Mouse (Mus musculus) heart, embryonic 16.5 days (tissue): Measurements from ENCODE around the gene Dppa5a. TPM values are rescaled to one million over a fixed set of nuclear protein-coding genes. Genes with fewer than 3 reads are reported as not detected.

Source experiments
- ATAC-seq: fragments of 200-750 bp; cut with Nextera tagmentation; replicated peaks from 2 replicates; pipeline ENCODE4 v1.8.0; 2017; ENCODE audit warnings: moderate number of reproducible peaks; ENCODE audit not compliant: insufficient read depth, low FRiP score; ENCODE audit errors: extremely low read depth
- H3K27ac ChIP-seq: fragments of 300-500 bp; sonication (generic); 2 replicates; pipeline ENCODE4 v1.5.1; 2014; ENCODE audit warnings: mild to moderate bottlenecking, low read length, control low read depth, moderate library complexity
- H3K27me3 ChIP-seq: fragments of 300-500 bp; sonication (generic); 2 replicates; pipeline ENCODE4 v1.6.1; 2014; ENCODE audit warnings: low read length, mixed read lengths; ENCODE audit not compliant: control insufficient read depth, insufficient read depth
- H3K36me3 ChIP-seq: fragments of 300-500 bp; sonication (generic); 2 replicates; pipeline ENCODE4 v1.6.1; 2014; ENCODE audit not compliant: control insufficient read depth, insufficient read depth
- H3K4me1 ChIP-seq: fragments of 300-500 bp; sonication (generic); 2 replicates; pipeline ENCODE4 v1.6.1; 2014; ENCODE audit warnings: low read length, mixed read lengths; ENCODE audit not compliant: control insufficient read depth, insufficient read depth
- H3K4me2 ChIP-seq: fragments of 300-500 bp; sonication (generic); 2 replicates; pipeline ENCODE4 v1.6.1; 2014; ENCODE audit warnings: low read depth, mild to moderate bottlenecking, control low read depth, low read length
- H3K4me3 ChIP-seq: fragments of 300-500 bp; sonication (generic); 2 replicates; pipeline ENCODE4 v1.5.1; 2014; ENCODE audit warnings: mild to moderate bottlenecking, control low read depth, low read length
- H3K9ac ChIP-seq: fragments of 300-500 bp; sonication (generic); 2 replicates; pipeline ENCODE4 v1.6.1; 2014; ENCODE audit warnings: low read length, control low read depth
- H3K9me3 ChIP-seq: fragments of 300-500 bp; sonication (generic); replicated peaks from 2 replicates; pipeline ENCODE4 v1.6.1; 2016; ENCODE audit warnings: low read length; ENCODE audit not compliant: control insufficient read depth
- WGBS: fragments of 180-500 bp; shearing (Covaris S2); extraction: QIAGEN DNeasy Blood & Tissue Kit; methylation state at CpG from one replicate; pipeline ENCODE4 v1.1.7; 2014; 5-methylcytosine and 5-hydroxymethylcytosine counted together
- polyA plus RNA-seq: library from polyadenylated mRNA; unstranded; fragments of >200 nt; fragmentation: Nextera tagmentation; extraction: Ambion mirVana; gene quantifications from 2 replicates; pipeline ENCODE4 v1.2.1, GENCODE M21; 2015

The Dppa5a gene
- polyA plus RNA-seq, 1 experiment from 2014 or later: not detected

DNA sequence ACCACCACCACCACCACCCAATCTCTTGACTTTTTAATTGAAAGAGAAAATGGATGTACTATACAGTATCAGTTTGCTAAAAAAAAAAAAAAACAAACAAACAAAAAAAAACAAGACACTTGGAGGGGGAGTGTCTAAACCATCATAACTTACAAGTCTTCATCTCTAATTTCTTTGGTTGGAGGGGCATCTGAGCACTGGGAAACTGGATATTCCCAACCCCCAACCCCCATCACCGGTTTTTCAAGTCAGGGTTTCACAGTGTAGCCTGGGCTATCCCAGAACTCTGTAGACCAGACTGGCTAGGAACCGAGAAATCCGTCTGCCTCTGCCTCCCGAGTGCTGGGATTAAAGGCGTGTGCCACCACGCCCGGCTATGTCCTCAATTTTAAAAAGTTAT is 1.8 kb upstream of the Dppa5a start:
- no peak overlapping the region for H3K9ac ChIP-seq
- no peaks in the 10 kb centered on the region for H3K36me3 ChIP-seq
- WGBS: 85% methylated on average over 7 of the region's 7 CpGs
- no peak for ATAC-seq
- no peaks in the 10 kb centered on the region for H3K9me3 ChIP-seq
- no peak overlapping the region for H3K27ac ChIP-seq
- H3K4me2 ChIP-seq: no peak overlapping the region
- H3K27me3 ChIP-seq: no peaks in the 10 kb centered on the region
- no peak overlapping the region for H3K4me3 ChIP-seq
- no peaks in the 10 kb centered on the region for H3K4me1 ChIP-seq

DNA sequence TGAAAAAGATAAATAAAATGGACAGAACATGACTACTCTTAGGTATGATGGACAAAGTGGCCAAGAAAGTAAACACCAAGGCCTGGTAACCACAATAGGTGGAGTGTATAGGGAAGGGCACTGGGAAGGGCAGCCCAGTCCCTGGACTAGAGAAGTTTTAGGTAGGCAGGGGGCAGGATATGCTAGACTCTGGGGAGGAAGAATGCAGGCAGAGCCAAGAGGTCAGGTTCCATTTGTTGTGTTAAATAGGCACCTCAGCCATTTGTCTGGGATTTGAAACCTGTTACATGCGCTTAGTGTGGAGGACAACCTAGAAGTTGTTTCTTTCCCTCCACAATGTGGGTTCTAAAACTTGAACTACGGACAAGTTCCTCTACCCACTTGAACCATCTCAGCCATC is 1.4 kb upstream of the Dppa5a start:
- H3K27ac ChIP-seq: no peak overlapping the region
- H3K4me1 ChIP-seq: no peaks in the 10 kb centered on the region
- H3K9me3 ChIP-seq: no peaks in the 10 kb centered on the region
- WGBS: 87% methylated on average over 2 of the region's 2 CpGs
- no peak overlapping the region for H3K4me2 ChIP-seq
- H3K4me3 ChIP-seq: no peak overlapping the region
- H3K36me3 ChIP-seq: no peaks in the 10 kb centered on the region
- no peaks in the 10 kb centered on the region for H3K27me3 ChIP-seq
- H3K9ac ChIP-seq: no peak overlapping the region
- ATAC-seq: no peak

GRCm38 (mm10) chr9:78368671-78369293 is 805 bp upstream of the Dppa5a start:
- Histone ChIP-seq H3K27ac (no peak overlapping the region), H3K4me1 (no peaks in the 10 kb centered on the region), H3K4me2 (no peak overlapping the region), H3K4me3 (no peak overlapping the region), H3K9me3 (no peaks in the 10 kb centered on the region), H3K36me3 (no peaks in the 10 kb centered on the region), H3K27me3 (no peaks in the 10 kb centered on the region), H3K9ac (no peak overlapping the region)
- WGBS: 69% methylated on average over 3 of the region's 3 CpGs
- no peak for ATAC-seq

DNA sequence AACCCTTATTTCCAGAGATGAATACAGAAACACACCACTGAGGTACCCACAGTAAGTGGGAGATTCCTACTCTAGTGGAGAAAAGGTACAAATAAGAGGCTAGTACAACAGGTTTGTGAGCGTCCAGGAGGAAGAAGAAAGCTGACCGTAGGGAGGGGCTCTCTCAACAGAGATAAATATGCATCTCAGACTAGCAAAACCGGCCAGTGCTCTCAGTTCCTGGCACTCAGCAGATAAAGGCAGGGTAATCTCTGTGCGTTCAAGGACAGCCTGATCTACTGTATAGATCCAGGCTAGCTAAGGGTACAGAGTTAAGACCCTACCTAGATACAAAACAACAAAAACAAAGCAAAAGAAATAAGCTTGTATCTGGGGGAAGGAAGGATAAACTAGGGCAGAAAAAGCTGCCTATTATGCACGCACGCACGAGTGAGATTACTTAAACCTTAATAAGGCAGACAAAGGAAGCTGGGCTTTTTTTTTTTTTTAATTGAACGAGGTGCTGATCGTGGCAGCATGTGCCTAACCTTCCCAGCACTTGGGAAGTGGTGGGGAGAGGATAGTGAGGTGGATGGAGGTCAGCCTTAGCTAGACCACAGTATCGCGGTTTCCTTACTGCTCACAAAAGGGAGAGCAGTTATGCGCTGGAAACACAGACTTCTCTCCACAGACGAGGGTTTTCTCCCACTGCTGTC is 2.0 kb downstream of the Dppa5a start:
- WGBS: 56% methylated on average over 13 of the region's 13 CpGs

GRCm38 (mm10) chr9:78364701-78365100 is 3.3 kb downstream of the Dppa5a start:
- Histone ChIP-seq H3K9ac (no peak overlapping the region), H3K9me3 (no peaks in the 10 kb centered on the region), H3K4me2 (no peak overlapping the region), H3K4me3 (no peak overlapping the region), H3K36me3 (no peaks in the 10 kb centered on the region), H3K4me1 (no peaks in the 10 kb centered on the region), H3K27ac (no peak overlapping the region), H3K27me3 (no peaks in the 10 kb centered on the region)
- 88% methylated on average over 6 of the region's 6 CpGs for WGBS
- no peak for ATAC-seq

More for the DNA sequence above, 2.0 kb downstream of the Dppa5a start:
- Histone ChIP-seq H3K9me3 (no peaks in the 10 kb centered on the region), H3K4me3 (no peak overlapping the region), H3K4me2 (no peak overlapping the region), H3K4me1 (no peaks in the 10 kb centered on the region), H3K27ac (no peak overlapping the region), H3K27me3 (no peaks in the 10 kb centered on the region), H3K36me3 (no peaks in the 10 kb centered on the region), H3K9ac (no peak overlapping the region)
- ATAC-seq: no peak

DNA sequence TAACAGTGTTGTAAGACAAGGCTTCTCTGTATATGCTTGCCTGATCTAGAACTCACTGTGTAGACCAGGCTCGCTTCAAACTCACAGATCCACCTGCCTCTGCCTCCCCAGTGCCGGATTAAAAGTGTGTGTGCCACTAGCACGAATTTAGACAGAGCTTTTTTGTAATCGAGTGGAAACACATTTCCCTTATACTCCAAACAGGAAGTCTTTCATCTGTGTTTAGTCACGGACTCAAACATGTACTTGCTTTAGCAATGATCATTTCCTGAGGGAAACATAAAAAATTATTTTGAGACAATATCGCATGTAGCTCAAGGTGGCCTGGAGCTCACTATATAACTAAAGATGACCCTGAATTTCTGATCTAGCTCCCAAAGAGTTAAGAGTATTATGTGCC is 4.6 kb downstream of the Dppa5a start:
- ATAC-seq: no peak
- no peaks in the 10 kb centered on the region for H3K4me1 ChIP-seq
- no peak overlapping the region for H3K4me2 ChIP-seq
- H3K9me3 ChIP-seq: no peaks in the 10 kb centered on the region
- no peaks in the 10 kb centered on the region for H3K36me3 ChIP-seq
- WGBS: 58% methylated on average over 6 of the region's 6 CpGs
- no peak overlapping the region for H3K27ac ChIP-seq
- no peak overlapping the region for H3K9ac ChIP-seq
- H3K27me3 ChIP-seq: no peaks in the 10 kb centered on the region
- no peak overlapping the region for H3K4me3 ChIP-seq

DNA sequence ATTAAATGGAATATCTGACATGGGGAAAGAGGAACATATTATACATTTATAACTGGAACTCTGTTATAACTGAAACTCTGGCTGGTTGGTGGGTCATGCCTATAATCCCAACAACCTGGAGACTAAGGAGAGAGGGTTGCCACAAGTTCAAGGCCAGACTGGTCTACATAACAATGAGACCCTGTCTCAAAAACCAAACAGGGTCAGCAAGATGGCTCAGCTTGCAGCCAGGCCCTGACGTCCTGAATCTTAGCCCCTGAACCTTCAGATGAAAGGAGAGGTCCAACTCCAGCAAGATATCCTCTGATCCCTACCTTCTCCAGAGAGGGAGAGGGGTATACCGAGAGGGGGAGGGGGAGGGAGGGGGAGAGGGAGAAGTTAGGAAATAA is 7.5 kb downstream of the Dppa5a start:
- H3K4me3 ChIP-seq: no peak overlapping the region
- no peak overlapping the region for H3K9ac ChIP-seq
- no peaks in the 10 kb centered on the region for H3K36me3 ChIP-seq
- H3K27ac ChIP-seq: no peak overlapping the region
- no peaks in the 10 kb centered on the region for H3K4me1 ChIP-seq
- WGBS: 45% methylated on average over 2 of the region's 2 CpGs
- no peaks in the 10 kb centered on the region for H3K9me3 ChIP-seq
- ATAC-seq: no peak
- H3K4me2 ChIP-seq: no peak overlapping the region
- no peaks in the 10 kb centered on the region for H3K27me3 ChIP-seq

GRCm38 (mm10) chr9:78359750-78360483 is 8.1 kb downstream of the Dppa5a start:
- ATAC-seq: no peak
- H3K4me1 ChIP-seq: no peaks in the 10 kb centered on the region
- H3K36me3 ChIP-seq: no peaks in the 10 kb centered on the region
- H3K9me3 ChIP-seq: no peaks in the 10 kb centered on the region
- H3K27me3 ChIP-seq: no peaks in the 10 kb centered on the region
- H3K27ac ChIP-seq: no peak overlapping the region
- H3K9ac ChIP-seq: no peak overlapping the region
- H3K4me2 ChIP-seq: no peak overlapping the region
- WGBS: 69% methylated on average over 6 of the region's 6 CpGs
- H3K4me3 ChIP-seq: no peak overlapping the region

DNA sequence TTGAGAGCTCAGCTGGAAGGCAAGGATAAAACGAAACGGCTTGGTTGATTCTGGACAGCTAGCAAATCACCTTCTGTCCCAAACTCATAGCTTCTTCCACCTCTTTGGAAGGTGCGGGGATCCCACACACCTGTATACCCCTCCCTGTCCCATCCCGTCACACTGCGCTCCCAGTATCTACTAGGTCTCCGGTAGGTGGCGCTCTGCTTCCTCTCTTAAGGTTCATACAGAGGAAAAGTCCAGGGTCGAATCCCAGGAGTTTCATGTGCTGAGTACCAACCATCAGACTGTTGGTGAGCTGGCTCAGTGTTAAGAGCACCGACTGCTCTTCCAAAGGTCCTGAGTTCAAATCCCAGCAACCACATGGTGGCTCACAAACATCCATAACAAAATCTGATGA is 9.9 kb downstream of the Dppa5a start:
- H3K36me3 ChIP-seq: no peaks in the 10 kb centered on the region
- H3K9ac ChIP-seq: no peak overlapping the region
- WGBS: 13% methylated on average over 9 of the region's 9 CpGs
- no peaks in the 10 kb centered on the region for H3K4me1 ChIP-seq
- H3K27me3 ChIP-seq: no peaks in the 10 kb centered on the region
- ATAC-seq: no peak
- no peak overlapping the region for H3K27ac ChIP-seq
- no peak overlapping the region for H3K4me3 ChIP-seq
- H3K9me3 ChIP-seq: no peaks in the 10 kb centered on the region
- H3K4me2 ChIP-seq: no peak overlapping the region
